Mouse (Mus musculus) thymus, postnatal 10 days (tissue): ENCODE results near the gene Shisal2b.
"Not testable (repeated sequence)": the region's sequence is repeated elsewhere in the genome, so short reads cannot be mapped to it uniquely, and the experiment has no call there.

Source experiments
- DNase-seq, 2 experiments: peaks; one replicate each; pipeline ENCODE4 v3.0.0; 2021; ENCODE audit warnings: low spot score in 2 of 2

Shisal2b gene

DNA sequence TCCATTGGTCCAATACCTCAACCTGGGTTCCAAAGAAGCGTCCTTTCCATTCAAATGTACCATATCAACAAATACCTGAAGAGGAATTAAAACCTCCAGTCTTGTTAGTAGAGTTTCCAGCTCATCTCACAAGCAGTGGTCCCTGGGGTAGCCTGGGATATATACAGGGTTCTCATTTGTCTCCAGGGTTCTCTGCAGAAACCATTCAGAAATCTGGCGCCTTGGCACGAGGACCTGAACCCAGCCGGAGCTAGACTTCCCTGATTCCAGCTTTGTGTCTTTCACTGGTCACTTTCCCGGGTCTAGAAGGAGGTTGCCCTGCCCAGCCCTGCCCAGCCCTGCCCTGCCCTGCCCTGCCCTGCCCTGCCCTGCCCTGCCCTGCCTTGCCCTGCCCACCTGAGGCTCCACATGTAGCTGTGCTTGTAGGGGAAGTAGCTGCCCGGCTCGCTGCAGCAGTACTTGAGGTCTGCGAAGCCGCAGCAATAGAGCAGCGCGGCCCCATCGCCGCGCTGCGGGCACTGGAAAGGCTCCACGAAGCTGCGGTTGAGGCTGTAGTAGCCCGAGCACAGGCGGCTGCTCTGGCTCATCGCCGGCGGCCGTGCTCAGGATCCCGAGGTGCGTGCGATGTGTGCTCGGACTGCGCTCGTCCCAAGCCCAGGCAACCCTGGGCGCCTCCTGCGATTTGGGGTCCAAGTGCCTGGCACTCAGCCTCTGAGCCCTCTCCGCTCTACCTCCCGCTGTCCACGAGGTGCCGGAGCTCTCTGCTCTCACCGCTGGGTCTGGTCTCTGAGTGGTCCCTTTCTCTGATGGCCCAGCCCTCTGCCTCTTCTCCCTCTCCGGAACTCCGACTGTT lies at the start of gene Shisal2b:
Gene Shisal2b, minus strand, starts transcription at position 767 of the 853 bp plus-strand sequence.
- DNase-seq = peak in 1 of 2 experiments; percentile 23

DNA sequence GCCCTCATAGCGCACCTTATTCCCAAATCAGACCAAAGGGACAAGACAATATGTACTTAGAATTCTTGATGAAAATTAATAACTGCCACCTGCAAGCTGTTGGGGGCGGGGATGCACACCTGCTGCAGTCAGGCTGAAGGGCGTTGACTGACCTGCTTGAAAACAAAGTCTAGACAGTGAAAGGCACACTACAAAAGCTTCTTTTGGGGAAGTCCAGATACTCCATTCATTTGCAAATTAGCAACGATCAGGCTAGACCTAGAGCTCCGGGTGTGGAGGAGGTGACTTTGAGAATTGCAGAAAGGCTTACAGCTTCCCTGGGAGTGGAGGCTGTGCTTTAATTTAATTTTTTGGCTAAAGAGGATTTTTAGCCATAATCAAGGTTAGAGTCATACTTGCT lies 47.9 kb upstream of the Shisal2b start:
- not testable (repeated sequence) for DNase-seq

DNA sequence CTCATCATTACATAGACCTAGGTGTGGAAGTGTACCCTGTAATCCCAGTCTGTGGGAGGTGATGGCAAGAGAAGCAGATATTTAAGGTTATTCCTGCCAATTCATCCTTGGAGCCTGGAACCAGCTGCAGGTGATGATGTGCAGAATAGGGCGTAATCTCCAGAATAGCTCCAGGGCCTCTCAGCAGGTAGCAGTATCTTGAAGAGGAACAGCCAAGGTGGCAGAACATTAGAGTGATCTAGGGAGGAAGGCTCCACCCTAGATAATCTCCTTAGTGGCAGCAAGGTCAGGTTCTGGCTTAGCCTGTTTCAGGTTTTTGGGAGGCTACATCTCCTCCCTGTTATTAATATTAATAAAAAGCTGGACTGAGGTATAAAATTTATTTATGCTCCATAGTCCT lies 47.3 kb upstream of the Shisal2b start:
- DNase-seq = not testable (repeated sequence)

DNA sequence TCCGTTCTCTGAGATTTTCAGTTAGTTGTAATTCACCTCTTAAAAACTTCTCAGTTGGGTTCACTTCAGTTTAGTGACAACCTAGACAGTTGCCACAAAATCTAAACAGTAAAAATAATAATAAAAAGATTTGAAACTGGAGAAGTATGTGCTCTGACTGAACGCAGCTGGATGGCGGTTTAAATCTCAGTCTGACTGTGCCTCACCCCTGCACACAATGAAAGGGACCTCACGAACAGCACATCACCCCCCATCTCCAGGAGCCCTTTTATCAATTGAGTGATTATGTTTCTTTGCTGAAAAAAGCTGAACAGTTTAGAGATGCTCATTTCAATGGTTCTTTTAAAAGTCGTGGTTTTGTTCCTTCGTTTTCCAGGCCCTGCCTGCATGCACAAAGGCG lies 45.0 kb upstream of the Shisal2b start:
- DNase-seq = no peak

DNA sequence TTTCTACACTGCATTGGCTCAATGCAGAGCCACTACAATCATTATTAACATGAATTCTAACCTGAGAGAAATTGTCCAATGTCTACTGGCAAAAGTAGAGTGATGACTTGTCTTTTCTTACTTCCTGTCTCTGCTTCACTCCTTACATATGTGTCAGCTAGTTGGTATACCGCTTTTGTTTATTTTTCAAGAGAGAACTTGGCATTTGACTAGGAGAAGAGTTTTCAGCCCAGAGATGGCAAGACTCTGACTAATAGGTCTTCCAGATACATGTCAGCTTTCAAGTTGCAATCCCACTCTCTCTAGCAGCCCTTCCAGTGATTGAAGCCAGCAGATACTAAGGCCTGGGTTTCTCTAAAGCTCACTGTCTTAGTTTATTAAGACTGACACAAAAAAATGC lies 31.1 kb upstream of the Shisal2b start:
- no peak for DNase-seq

DNA sequence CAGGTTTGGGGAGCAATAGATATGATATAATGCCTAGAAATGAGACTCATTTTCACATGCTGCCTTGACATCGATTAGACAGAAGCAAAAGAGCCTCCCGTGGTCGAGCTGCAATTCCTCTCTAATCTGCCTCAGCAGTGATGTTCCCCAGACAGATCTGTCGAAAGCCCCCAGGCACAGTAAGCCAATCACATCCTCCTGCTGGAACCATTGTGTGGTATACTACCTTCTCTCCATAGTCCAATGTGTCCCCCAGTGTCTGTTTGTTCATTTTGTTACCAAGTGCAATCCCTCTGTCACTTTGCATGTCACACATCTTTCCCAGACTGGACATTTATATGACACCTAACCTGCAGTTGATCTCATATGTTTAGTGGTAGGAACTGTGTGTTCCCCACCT lies 28.6 kb upstream of the Shisal2b start:
- no peak for DNase-seq

DNA sequence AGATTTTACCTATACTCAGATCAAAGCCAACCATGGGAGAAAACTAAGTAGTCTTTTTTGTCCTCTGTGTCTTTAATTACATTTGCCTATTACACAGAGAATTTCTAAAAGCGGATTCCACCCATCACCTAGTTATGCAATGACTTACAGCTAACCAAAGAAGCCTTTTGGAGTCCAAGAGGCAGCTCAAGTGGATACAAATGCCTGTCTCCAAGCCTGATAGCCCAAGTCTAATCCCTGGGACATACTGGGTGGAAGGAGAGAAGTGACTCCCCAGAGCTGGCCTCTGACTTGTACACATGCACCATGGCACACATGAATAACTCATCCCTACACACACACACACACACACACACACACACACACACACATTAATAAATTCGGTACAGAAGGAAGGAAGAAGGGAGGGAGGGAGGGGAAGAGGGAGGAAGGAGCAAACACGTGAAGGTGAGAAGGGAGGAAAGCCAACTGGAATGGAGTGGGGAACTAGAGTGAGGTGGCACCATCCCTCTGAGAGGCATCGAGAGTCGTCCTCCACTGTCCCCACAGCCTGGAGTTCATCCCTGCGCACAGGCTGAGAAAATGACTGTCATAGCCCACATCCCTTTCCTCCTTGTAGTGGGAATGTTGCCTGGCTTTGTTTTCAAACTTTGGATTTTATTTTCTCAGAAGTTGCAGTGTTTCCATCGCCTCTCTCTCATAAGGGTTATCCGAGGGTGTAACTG lies 22.8 kb upstream of the Shisal2b start:
- no peak for DNase-seq

DNA sequence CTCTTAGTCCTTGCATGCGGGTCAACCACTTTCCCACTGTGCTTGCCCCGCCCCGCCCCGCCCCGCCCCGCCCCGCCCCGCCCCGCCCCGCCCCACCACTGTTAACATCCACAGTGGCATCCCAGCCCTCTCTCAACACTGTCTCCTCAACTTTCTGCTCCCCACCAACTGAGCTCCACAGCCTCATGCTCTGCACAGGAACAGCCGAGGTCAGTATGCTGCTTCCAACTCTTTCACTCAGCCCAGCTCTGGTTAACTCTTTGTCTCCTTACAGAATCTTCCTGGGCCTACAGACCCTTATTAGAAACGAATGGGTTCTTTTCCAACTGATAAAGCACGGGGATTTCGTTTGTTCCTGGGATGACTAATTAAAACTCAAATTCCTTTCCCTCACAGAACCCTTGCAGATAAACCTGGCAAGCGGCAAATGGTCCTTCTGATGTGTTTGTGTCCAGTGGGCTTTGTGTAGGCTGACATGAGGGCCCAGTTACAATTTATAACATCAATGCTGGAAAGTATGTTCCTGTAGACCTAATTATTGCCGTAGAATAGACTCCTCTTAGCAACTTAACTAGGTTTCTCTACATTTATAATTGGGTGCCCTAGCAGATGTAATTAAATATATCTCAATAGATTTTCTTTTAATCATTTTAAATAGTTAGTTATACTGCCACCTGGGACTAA lies 20.0 kb upstream of the Shisal2b start:
- DNase-seq = no peak

DNA sequence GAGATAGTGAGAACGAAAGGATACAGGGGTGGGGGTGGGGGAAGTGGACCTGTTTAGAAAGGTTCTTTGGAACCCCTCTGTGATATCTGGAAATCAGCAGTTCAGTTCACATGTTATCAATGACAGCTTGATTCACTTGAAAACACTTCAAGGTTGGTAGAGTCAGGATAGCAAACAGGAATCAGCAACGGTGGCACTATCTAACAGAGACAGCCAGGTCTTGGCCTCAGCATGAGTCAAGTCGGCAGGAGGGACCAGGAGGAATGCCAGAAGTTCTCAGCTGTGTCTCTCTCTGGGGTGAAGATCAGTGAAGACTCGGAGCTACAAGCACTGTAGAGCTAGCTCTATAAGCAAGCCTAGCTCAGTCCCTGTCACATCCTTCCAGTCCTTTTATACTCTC lies 14.8 kb upstream of the Shisal2b start:
- no peak for DNase-seq

DNA sequence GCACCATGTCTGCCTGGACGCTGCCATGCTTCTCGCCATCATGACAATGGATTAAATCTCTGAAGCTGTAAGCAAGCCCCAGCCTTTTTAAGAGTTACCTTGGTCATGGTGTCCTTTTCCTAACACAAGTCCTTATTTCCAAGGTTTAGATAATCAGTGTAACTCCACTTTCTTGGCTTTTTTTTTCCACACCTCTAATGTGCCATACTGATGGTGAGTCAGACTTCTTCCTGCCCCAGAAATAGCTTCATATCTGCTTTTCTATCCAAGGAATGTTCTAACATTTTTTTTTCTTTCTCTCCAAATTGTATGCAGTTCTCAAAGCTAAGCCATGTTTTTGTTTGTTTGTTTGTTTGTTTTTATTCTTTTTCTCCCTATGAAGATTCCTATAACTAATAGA lies 6.2 kb upstream of the Shisal2b start:
- DNase-seq = no peak

DNA sequence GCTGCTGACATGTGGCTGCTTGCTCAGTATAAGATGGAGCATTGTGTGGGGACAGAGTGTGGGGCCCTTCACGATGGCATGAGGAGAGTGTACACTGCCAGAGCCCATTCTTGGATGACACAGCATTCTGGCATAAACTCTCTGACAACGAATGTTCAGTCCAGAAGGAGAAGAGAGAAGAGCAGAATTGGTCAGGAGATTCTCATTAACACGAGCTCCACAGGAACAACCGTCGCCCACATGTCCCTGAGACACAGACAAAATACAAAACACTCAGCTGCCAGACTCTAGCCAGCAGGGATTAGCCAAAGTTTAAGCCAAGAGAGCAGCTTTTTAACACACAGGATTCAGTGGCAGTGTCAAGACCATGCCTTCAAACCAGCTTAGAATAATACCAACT lies 3.0 kb upstream of the Shisal2b start:
- DNase-seq = no peak

DNA sequence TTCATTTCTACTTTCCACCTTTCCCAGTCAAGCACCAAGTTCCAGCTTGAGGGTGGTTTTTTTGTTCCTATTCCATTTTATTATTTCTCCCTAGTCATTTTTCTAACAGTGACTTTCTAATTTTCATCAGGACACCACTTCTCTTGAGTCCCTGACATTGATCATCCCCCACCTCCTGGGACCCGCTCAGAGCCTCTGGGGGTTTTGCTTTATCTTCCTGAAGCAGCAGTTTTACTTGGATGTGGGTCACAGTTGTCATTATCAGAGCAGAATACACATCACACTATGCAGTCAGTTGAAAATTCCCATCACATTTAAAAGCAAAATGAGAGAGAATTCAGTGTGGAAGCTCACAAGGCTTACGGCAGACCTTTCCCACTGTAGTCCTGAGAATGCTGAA lies 10.0 kb downstream of the Shisal2b start:
- DNase-seq = no peak

DNA sequence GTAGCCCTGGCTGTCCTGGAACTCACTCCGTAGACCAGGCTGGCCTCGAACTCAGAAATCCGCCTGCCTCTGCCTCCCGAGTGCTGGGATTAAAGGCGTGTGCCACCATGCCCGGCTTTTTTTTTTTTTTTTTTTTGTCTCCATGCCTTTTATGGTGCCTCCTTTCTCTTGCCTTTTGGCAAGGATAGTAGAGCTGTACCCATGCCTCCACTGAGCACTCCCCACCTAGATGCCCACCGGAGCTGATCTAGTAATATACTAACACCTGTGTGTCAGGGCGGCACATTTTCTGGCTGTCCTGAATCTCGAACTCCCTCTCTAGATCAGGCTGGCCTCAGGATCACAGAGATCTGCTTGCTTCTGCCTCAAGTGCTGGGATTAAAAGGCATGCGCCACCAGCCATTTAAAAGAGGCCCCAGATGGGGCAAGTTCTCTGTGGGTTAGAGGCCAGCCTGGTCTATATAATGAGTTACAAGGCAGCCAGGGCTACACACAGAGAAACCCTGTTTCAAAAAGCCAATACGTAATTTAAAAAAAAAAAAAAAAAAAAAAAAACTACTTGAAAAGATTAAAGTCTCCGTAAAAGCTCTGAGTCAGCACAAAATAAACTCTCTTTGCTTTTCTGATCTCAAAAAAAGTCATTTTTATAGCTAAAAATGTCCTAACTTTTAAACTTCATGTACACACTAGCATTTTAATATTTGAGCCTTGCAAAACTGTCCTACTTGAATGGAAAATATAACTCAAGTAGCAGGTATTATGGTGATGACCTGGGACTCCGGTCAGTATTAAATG lies 20.2 kb downstream of the Shisal2b start:
- DNase-seq = no peak

DNA sequence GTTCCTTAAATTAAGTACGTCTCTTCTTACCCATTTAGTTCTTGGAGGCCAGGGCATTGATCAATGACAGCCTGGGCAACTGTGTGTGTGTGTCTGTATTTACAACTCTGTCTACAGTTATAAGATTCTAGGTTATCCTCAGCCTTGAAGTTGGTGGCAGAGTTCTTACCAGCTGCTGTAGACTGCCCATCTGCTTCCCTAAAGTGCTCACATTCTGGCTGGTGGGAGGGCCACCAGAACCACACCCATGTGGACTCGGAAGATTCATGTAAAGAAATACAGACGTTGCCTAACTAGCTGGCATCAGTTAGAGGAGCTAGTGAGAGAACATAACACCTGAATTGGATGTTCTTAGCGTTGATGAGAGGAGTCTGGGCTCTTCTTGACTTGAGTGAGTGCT lies 21.8 kb downstream of the Shisal2b start:
- DNase-seq = no peak

DNA sequence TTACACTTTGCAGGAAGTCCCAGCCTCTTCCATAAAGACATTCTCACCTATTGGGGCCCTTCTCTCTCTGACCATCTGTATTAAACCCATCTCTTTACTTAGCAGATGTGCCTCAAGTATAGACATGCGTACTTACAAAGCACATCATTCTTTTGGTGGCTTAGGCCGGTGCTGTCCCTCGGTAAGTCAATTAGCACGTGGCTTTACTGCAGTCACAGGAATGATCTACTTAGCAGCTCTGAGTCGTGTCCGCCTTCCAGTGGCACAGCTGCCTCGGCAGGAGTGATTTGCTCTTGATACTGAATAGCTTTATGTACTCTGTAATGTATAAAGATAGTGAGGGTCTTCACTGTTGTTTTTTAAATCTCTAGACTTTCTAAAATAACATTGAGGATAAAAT lies 26.1 kb downstream of the Shisal2b start:
- DNase-seq = no peak

DNA sequence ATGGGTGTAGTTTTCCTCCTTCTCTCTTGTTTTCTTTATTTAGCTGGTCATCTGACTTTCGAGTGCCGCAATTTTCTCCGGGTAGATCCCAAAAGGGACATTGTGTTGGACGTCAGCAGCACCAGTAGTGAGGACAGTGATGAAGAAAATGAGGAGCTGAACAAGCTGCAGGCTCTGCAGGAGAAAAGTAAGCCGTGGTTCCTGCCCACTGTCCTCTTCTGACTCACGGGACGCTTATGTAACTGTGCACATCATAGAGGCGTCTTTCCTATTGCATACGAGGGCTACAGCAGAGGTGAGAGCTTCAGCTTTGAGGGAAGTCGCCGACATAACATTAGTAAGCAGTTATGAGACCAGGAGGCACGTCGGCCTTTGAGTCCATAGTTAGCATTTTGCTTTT lies 30.9 kb downstream of the Shisal2b start:
- no peak for DNase-seq

DNA sequence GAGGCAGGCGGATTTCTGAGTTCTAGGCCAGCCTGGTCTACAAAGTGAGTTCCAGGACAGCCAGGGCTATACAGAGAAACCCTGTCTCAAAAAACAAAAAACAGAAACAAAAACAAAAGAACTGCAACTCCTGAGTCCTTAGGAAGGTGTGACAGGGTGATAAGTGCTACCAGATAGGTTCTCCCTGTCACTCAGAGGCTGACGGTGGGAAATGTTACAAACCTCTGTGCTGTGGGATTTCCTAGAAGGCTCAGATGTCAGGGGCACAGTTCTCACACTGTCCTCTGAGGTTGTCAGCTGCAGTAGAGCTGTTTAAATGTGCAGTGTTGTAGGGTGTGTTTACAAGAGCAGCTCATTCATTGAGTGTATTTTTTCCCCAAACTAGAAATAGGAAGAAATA lies 38.2 kb downstream of the Shisal2b start:
- DNase-seq = no peak

DNA sequence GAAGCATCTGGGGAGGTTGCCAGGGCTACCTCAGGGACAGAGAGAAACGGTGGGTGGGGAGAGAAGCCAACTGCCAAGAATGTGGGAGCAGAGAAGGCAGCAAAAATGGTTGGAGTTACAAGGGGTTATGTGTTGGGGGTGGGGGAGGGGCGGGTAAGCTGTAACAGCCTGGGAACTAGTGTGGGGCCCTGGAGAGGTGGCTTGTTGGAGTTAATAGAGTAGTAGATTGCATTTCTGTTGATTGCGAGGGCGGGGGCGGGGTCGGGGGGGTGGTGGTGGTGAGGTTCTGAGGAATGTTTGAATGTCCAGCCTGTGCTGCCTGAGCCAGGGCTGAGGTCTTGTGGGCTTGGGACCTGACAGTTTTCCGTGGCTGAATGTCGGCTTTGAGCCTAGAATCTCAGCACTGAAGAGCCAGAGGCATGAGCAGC lies 41.3 kb downstream of the Shisal2b start:
- no peak for DNase-seq

DNA sequence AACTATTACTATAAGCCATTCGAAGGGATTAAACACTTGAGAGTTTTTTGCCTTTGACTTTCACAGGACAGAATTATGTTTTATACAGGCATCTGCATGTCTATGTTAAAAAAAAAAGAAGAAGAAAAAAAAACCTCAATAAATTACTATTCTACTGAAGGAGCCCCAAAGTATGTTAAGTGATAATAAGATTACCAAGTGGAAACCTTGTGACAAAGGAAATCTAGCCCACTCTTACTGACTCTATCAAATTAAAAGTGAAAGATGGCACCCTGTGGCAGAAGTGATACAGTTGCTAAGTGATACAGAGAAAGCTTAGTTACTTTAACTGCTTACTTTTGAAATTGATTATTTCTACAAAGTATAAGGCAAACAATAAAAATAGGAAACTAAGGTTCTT lies 41.8 kb downstream of the Shisal2b start:
- no peak for DNase-seq

DNA sequence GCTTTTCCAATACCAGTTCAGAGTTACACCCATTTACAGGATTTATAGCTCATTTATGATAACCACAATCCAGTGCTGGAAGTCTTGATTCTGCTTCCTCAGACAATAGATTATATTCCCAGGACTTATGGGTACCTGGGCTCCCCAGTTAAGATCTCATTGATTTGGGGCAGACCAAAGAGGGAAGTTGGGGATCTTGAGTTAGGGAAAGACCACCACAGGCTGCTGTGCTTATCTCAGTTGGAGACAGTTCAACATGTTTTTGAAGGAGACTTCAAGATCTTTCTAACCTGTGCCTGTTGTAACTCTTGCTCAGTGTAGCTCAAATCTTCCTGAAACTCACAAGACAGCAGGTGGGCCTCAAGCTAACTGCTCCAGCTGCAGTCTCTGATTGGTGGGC lies 42.5 kb downstream of the Shisal2b start:
- no peak for DNase-seq

DNA sequence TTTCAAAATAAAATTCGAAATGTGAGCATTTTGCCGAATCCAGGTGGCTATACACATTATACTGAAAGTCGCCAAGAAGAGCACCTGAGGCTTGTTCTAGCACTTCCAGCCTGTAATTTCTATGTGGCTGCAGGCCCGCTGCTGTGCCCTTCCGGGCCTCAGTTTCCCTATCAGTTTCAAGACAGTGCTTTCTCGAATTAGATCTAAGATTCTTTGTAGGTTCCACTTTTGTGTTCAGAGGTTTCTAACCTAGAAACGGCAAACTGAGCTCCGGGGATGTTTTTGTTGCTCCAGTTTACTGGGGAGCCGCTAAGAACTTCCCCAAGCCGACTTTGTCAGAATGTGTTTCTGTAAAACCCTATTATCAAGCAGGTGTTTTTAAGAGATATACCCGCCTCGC lies 46.0 kb downstream of the Shisal2b start:
- peak in 1 of 2 experiments; percentile 7 for DNase-seq
